Mouse (Mus musculus): ENCODE data around the gene Gvin1. TPM values are rescaled to one million over a fixed set of nuclear protein-coding genes. Genes with fewer than 3 reads are reported as not detected.
"Not testable (repeated sequence)": the region's sequence is repeated elsewhere in the genome, so short reads cannot be mapped to it uniquely, and the experiment has no call there.

Gvin1 gene
- total and polyA plus RNA-seq, 2 experiments from 2014 or later, result 1.1 to 3.5 TPM

GRCm38 (mm10) chr7:106237192-106237465 is 22.0 kb upstream of the Gvin1 start:
- Histone ChIP-seq H3K27ac (ENCODE audit: low read depth) (peak overlapping the region; percentile 80), H3K9me3 (replicated peaks; ENCODE audit: control insufficient read depth, low read length) (peaks cover 6% of the 10 kb centered on the region; the same call in 1 of the 2 replicates), H3K9ac (replicated peaks; ENCODE audit: low read depth, low read length) (no peak overlapping the region), H3K4me2 (ENCODE audit: low read depth, low read length) (no peak overlapping the region), H3K36me3 (replicated peaks; ENCODE audit: control insufficient read depth, insufficient read depth, low read length) (no peaks in the 10 kb centered on the region), H3K4me3 (ENCODE audit: low read depth, low read length) (no peak overlapping the region), H3K4me1 (ENCODE audit: control insufficient read depth, insufficient read depth) (no peaks in the 10 kb centered on the region), H3K27me3 (ENCODE audit: control insufficient read depth, insufficient read depth, low read length) (no peaks in the 10 kb centered on the region)
- no peak for TF ChIP-seq CTCF (IDR thresholded peaks at IDR 0.05; ENCODE audit: low read depth)
- no peak for TF ChIP-seq EP300 (IDR thresholded peaks at IDR 0.05; ENCODE audit: low read depth)
- ATAC-seq (ENCODE audit: insufficient read depth, low read depth) (no peak), DNase-seq (ENCODE audit: low spot score) (no peak)

- Histone ChIP-seq H3K9me3 (replicated peaks; ENCODE audit: control insufficient read depth, low read length) (peaks cover 5% of the 10 kb centered on the region; the same call in 1 of the 2 replicates), H3K27me3 (ENCODE audit: control insufficient read depth, insufficient read depth, low read length) (no peaks in the 10 kb centered on the region), H3K9ac (replicated peaks; ENCODE audit: low read depth, low read length) (no peak overlapping the region), H3K4me1 (ENCODE audit: control insufficient read depth, insufficient read depth) (no peaks in the 10 kb centered on the region), H3K36me3 (replicated peaks; ENCODE audit: control insufficient read depth, insufficient read depth, low read length) (no peaks in the 10 kb centered on the region), H3K27ac (ENCODE audit: low read depth) (peak overlapping the region; percentile 80), H3K4me3 (ENCODE audit: low read depth, low read length) (no peak overlapping the region), H3K4me2 (ENCODE audit: low read depth, low read length) (no peak overlapping the region)
- whole genome bisulfite sequencing, result 48% methylated on average over 2 of the region's 2 CpGs
- 0 out of 2 replicates have a peak, but pooled peaks have one; percentile 61 for TF ChIP-seq EP300 (IDR thresholded peaks at IDR 0.05; ENCODE audit: low read depth)
- TF ChIP-seq CTCF (IDR thresholded peaks at IDR 0.05; ENCODE audit: low read depth), result no peak
- ATAC-seq (ENCODE audit: insufficient read depth, low read depth) (peak; percentile 78), DNase-seq (ENCODE audit: low spot score) (peak; percentile 75)
Measured at GRCm38 (mm10) chr7:106236327-106237191, 21.4 kb upstream of the Gvin1 start.

GRCm38 (mm10) chr7:106235596-106235995 is 20.5 kb upstream of the Gvin1 start:
- ATAC-seq (ENCODE audit: insufficient read depth, low read depth) (no peak), DNase-seq (ENCODE audit: low spot score) (no peak)
- Histone ChIP-seq H3K36me3 (replicated peaks; ENCODE audit: control insufficient read depth, insufficient read depth, low read length) (no peaks in the 10 kb centered on the region), H3K27ac (ENCODE audit: low read depth) (peak overlapping the region; percentile 78), H3K4me3 (ENCODE audit: low read depth, low read length) (no peak overlapping the region), H3K4me1 (ENCODE audit: control insufficient read depth, insufficient read depth) (no peaks in the 10 kb centered on the region), H3K9ac (replicated peaks; ENCODE audit: low read depth, low read length) (no peak overlapping the region), H3K4me2 (ENCODE audit: low read depth, low read length) (no peak overlapping the region), H3K9me3 (replicated peaks; ENCODE audit: control insufficient read depth, low read length) (no peaks in the 10 kb centered on the region), H3K27me3 (ENCODE audit: control insufficient read depth, insufficient read depth, low read length) (no peaks in the 10 kb centered on the region)
- WGBS, result 58% methylated on average over 2 of the region's 2 CpGs
- no peak for TF ChIP-seq CTCF (IDR thresholded peaks at IDR 0.05; ENCODE audit: low read depth)
- TF ChIP-seq EP300 (IDR thresholded peaks at IDR 0.05; ENCODE audit: low read depth), result no peak

- not testable (repeated sequence) for H3K9ac ChIP-seq (replicated peaks; ENCODE audit: low read depth, low read length); H3K4me3 ChIP-seq (ENCODE audit: low read depth, low read length); H3K36me3 ChIP-seq (replicated peaks; ENCODE audit: control insufficient read depth, insufficient read depth, low read length); ATAC-seq (ENCODE audit: insufficient read depth, low read depth); H3K4me2 ChIP-seq (ENCODE audit: low read depth, low read length); H3K9me3 ChIP-seq (replicated peaks; ENCODE audit: control insufficient read depth, low read length); H3K27ac ChIP-seq (ENCODE audit: low read depth); H3K27me3 ChIP-seq (ENCODE audit: control insufficient read depth, insufficient read depth, low read length); DNase-seq (ENCODE audit: low spot score); H3K4me1 ChIP-seq (ENCODE audit: control insufficient read depth, insufficient read depth)
Measured at GRCm38 (mm10) chr7:106215910-106216309, 784 bp upstream of the Gvin1 start.

- not testable (repeated sequence) for H3K27ac ChIP-seq (ENCODE audit: low read depth); H3K9me3 ChIP-seq (replicated peaks; ENCODE audit: control insufficient read depth, low read length); H3K36me3 ChIP-seq (replicated peaks; ENCODE audit: control insufficient read depth, insufficient read depth, low read length); H3K4me2 ChIP-seq (ENCODE audit: low read depth, low read length); DNase-seq (ENCODE audit: low spot score); H3K4me3 ChIP-seq (ENCODE audit: low read depth, low read length); H3K9ac ChIP-seq (replicated peaks; ENCODE audit: low read depth, low read length); H3K27me3 ChIP-seq (ENCODE audit: control insufficient read depth, insufficient read depth, low read length); H3K4me1 ChIP-seq (ENCODE audit: control insufficient read depth, insufficient read depth)
- ATAC-seq (ENCODE audit: insufficient read depth, low read depth), result peak; percentile 66
- no CpG with 5 or more reads among the region's 4 CpGs for WGBS
Measured at GRCm38 (mm10) chr7:106213770-106214169, 1.4 kb downstream of the Gvin1 start.

- not testable (repeated sequence) for H3K4me3 ChIP-seq (ENCODE audit: low read depth, low read length); H3K9me3 ChIP-seq (replicated peaks; ENCODE audit: control insufficient read depth, low read length); H3K9ac ChIP-seq (replicated peaks; ENCODE audit: low read depth, low read length); H3K36me3 ChIP-seq (replicated peaks; ENCODE audit: control insufficient read depth, insufficient read depth, low read length); H3K4me1 ChIP-seq (ENCODE audit: control insufficient read depth, insufficient read depth); H3K4me2 ChIP-seq (ENCODE audit: low read depth, low read length); H3K27ac ChIP-seq (ENCODE audit: low read depth); DNase-seq (ENCODE audit: low spot score); ATAC-seq (ENCODE audit: insufficient read depth, low read depth); H3K27me3 ChIP-seq (ENCODE audit: control insufficient read depth, insufficient read depth, low read length)
- 72% methylated on average over 2 of the region's 3 CpGs for WGBS
Measured at GRCm38 (mm10) chr7:106206630-106207029, 8.5 kb downstream of the Gvin1 start.

GRCm38 (mm10) chr7:106177065-106177464 is 38.1 kb downstream of the Gvin1 start:
- H3K4me2 ChIP-seq (ENCODE audit: low read depth, low read length); H3K4me3 ChIP-seq (ENCODE audit: low read depth, low read length); ATAC-seq (ENCODE audit: insufficient read depth, low read depth); H3K4me1 ChIP-seq (ENCODE audit: control insufficient read depth, insufficient read depth); H3K9me3 ChIP-seq (replicated peaks; ENCODE audit: control insufficient read depth, low read length); H3K9ac ChIP-seq (replicated peaks; ENCODE audit: low read depth, low read length); H3K27ac ChIP-seq (ENCODE audit: low read depth); H3K36me3 ChIP-seq (replicated peaks; ENCODE audit: control insufficient read depth, insufficient read depth, low read length); H3K27me3 ChIP-seq (ENCODE audit: control insufficient read depth, insufficient read depth, low read length); DNase-seq (ENCODE audit: low spot score): not testable (repeated sequence)

GRCm38 (mm10) chr7:106145013-106145754 is 69.9 kb downstream of the Gvin1 start:
- DNase-seq (ENCODE audit: low spot score); H3K9ac ChIP-seq (replicated peaks; ENCODE audit: low read depth, low read length); H3K36me3 ChIP-seq (replicated peaks; ENCODE audit: control insufficient read depth, insufficient read depth, low read length); H3K4me1 ChIP-seq (ENCODE audit: control insufficient read depth, insufficient read depth); H3K9me3 ChIP-seq (replicated peaks; ENCODE audit: control insufficient read depth, low read length); ATAC-seq (ENCODE audit: insufficient read depth, low read depth); H3K4me3 ChIP-seq (ENCODE audit: low read depth, low read length); H3K4me2 ChIP-seq (ENCODE audit: low read depth, low read length); H3K27me3 ChIP-seq (ENCODE audit: control insufficient read depth, insufficient read depth, low read length); H3K27ac ChIP-seq (ENCODE audit: low read depth): not testable (repeated sequence)
- WGBS, result no CpG with 5 or more reads among the region's 2 CpGs

Data from heart, postnatal 0 days (tissue).